Mouse (Mus musculus) E14TG2a.4 (cell line): Measurements from ENCODE around the gene Mgat5b.

Experiments used
- CTCF ChIP-seq: conservative IDR thresholded peaks from 2 replicates; pipeline ENCODE4 v1.5.1; 2014; ENCODE audit warnings: low read length
- NANOG ChIP-seq: IDR thresholded peaks from 2 replicates; pipeline ENCODE4 v1.6.1; 2014; ENCODE audit warnings: borderline replicate concordance, low read length, mixed read lengths

DNA sequence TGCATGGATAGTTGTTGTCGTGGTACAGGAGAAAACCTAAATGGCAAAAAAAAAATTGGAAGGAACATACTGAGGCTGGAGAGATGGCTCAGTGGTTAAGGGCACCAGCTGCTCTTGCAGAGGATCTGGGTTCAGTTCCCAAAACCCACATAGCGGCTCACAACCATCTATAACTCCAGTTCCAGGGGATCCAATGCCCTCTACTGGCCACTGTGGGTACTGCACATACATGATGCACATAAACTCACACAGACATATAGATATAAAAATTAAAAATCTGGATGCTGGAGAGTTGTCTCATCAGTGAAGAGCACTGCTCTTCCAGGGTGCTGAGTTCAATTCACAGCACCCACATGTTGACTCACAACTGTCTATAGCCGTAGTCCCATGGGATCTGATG is 104.9 kb downstream of the Mgat5b start:
- TF ChIP-seq CTCF (peak; percentile 87), NANOG (no peak)
